Mouse (Mus musculus) midbrain, embryonic 11.5 days (tissue): Measurements from ENCODE around the gene Gm20458. TPM values are rescaled to one million over a fixed set of nuclear protein-coding genes. Genes with fewer than 3 reads are reported as not detected.

Source experiments
- ATAC-seq: fragments of 200-750 bp; cut with Nextera tagmentation; 2 replicates; pipeline ENCODE4 v1.8.0; 2017; ENCODE audit warnings: moderate TSS enrichment, moderate library complexity; ENCODE audit not compliant: low FRiP score
- DNase-seq: peaks from one replicate; pipeline ENCODE4 v3.0.0; 2015; ENCODE audit warnings: low spot score; ENCODE audit errors: missing footprints
- H3K27ac ChIP-seq: fragments of 300-500 bp; sonication (generic); 2 replicates; pipeline ENCODE4 v1.5.1; 2014; ENCODE audit warnings: low read depth, low read length
- H3K27me3 ChIP-seq: fragments of 300-500 bp; sonication (generic); 2 replicates; pipeline ENCODE4 v1.6.1; 2014; ENCODE audit warnings: mild to moderate bottlenecking, low read length, moderate library complexity, mixed read lengths; ENCODE audit not compliant: control insufficient read depth, insufficient read depth
- H3K36me3 ChIP-seq: fragments of 300-500 bp; sonication (generic); 2 replicates; pipeline ENCODE4 v1.6.1; 2014; ENCODE audit warnings: mild to moderate bottlenecking, low read length, moderate library complexity, mixed read lengths; ENCODE audit not compliant: control insufficient read depth, insufficient read depth
- H3K4me1 ChIP-seq: fragments of 300-500 bp; sonication (generic); 2 replicates; pipeline ENCODE4 v1.6.1; 2014; ENCODE audit warnings: low read length; ENCODE audit not compliant: control insufficient read depth, insufficient read depth
- H3K4me2 ChIP-seq: fragments of 300-500 bp; sonication (generic); 2 replicates; pipeline ENCODE4 v1.6.1; 2014; ENCODE audit warnings: mild to moderate bottlenecking, moderate library complexity
- H3K4me3 ChIP-seq: fragments of 300-500 bp; sonication (generic); 2 replicates; pipeline ENCODE4 v1.5.1; 2014; ENCODE audit warnings: low read depth, low read length
- H3K9ac ChIP-seq: fragments of 300-500 bp; sonication (generic); 2 replicates; pipeline ENCODE4 v1.6.1; 2014; ENCODE audit warnings: low read length
- H3K9me3 ChIP-seq: fragments of 300-500 bp; sonication (generic); 2 replicates; pipeline ENCODE4 v1.6.1; 2016; ENCODE audit warnings: low read length; ENCODE audit not compliant: control insufficient read depth
- WGBS: fragments of 180-500 bp; shearing (Covaris S2); extraction: QIAGEN DNeasy Blood & Tissue Kit; methylation state at CpG from one replicate; pipeline ENCODE4 v1.1.7; 2014; 5-methylcytosine and 5-hydroxymethylcytosine counted together
- polyA plus RNA-seq: library from polyadenylated mRNA; unstranded; fragments of >200 nt; fragmentation: Nextera tagmentation; extraction: Ambion mirVana; gene quantifications from 2 replicates; pipeline ENCODE4 v1.2.1, GENCODE M21; 2014

The Gm20458 gene
- polyA plus RNA-seq, 1 experiment from 2014 or later: 5.0 TPM

DNA sequence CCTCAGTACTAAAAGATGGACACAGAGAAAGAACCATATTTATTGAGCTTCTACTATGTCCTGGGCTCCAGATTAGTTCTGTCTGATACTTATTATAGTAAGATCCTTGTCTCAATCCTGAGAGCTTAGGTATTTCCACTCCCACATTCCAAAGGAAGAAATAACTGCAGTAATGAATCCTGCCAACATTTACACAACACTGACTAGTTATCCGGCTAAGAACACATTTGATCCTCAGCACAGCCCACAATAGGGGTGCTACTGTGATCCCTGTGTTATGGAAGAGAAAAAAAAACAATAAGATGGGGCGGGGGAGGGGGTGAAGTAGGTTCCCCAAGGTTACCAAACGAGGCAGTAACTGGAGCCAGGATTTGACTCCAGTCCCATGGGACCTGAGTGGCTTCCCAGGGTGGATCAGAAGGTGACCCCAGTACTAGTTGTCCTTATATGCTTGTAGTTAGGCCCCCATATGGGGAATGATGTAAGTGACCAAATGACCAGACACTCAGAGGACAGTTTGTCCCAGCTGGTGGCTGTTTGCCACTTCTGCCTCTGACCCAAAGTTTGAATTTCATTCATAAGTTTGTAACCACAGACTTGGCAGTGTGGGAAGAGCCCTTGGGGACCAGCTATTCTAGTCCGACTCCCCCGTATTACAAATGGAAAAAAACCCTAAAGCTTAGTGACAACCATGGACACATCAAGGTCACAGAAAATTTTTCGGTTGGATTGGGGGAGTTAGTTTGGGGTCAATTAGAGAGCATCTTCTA is 5.2 kb upstream of the Gm20458 start:
- no peaks in the 10 kb centered on the region for H3K9me3 ChIP-seq
- H3K4me3 ChIP-seq: no peak overlapping the region
- H3K36me3 ChIP-seq: no peaks in the 10 kb centered on the region
- 67% methylated on average over 6 of the region's 6 CpGs for WGBS
- H3K9ac ChIP-seq: no peak overlapping the region
- H3K27me3 ChIP-seq: no peaks in the 10 kb centered on the region
- ATAC-seq (no peak), DNase-seq (no peak)
- peaks cover 5% of the 10 kb centered on the region for H3K4me1 ChIP-seq
- no peak overlapping the region for H3K4me2 ChIP-seq
- no peak overlapping the region for H3K27ac ChIP-seq

DNA sequence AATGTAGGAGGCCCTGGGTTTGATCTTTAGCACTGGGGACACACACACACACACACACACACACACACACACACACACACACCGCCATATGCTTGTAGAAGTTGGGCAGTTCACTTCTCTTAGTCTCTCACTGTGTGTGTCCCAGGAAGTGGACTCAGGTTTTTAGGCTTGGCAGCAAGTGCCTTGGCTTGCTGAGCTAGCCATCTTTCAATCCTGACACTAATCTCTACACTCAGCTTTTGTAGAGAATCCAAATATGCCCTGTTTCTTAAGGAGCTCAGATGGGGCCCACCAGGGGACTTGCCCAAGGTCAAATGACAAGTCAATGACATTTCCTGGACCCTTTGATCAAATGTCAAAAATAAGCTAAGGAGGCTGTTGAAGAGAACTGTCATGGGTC is 4.4 kb upstream of the Gm20458 start:
- WGBS: 80% methylated on average over 1 of the region's 1 CpGs
- Histone ChIP-seq H3K9ac (peak overlapping the region; percentile 51; the same call in 1 of the 2 replicates), H3K4me1 (peaks cover 5% of the 10 kb centered on the region), H3K9me3 (no peaks in the 10 kb centered on the region), H3K4me3 (no peak overlapping the region), H3K36me3 (no peaks in the 10 kb centered on the region), H3K4me2 (peak overlapping the region; percentile 28; the same call in 1 of the 2 replicates), H3K27me3 (no peaks in the 10 kb centered on the region), H3K27ac (no peak overlapping the region)
- ATAC-seq (no peak), DNase-seq (no peak)

DNA sequence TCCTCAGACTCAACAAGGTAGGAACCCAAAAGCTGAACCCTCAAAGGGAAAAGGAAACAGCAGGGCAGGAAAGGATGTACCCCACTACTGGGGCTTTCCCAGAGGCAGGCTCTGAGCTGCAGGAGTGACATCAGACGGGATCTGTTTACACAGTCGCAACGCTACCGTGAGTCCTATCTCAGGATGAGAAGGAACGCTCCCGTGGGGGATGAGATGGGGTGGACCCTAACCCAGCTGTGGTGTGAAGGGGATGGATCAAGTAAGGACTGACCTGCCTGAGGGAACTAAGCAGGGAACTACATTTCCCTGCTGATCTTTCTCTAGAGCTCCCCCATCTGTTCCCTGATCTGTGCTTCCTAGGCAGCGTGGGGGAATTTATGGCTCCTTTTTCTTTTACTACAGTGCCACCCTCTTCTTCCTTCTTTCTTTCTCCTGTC is 3.9 kb upstream of the Gm20458 start, which contains the start of gene Sys1:
Gene Sys1, plus strand, starts transcription at position 101 of the 437 bp plus-strand sequence.
- H3K9ac ChIP-seq: peak within 1 kb of the TSS; percentile 51
- 0% methylated on average over 7 of the region's 7 CpGs for WGBS
- DNase-seq (peak; percentile 88), ATAC-seq (no peak)
- no peaks in the 10 kb centered on the region for H3K27me3 ChIP-seq
- H3K4me3 ChIP-seq: no peak within 1 kb of the TSS
- no peaks in the 10 kb centered on the region for H3K36me3 ChIP-seq
- H3K27ac ChIP-seq: no peak within 1 kb of the TSS
- no peaks in the 10 kb centered on the region for H3K9me3 ChIP-seq
- peaks cover 8% of the 10 kb centered on the region for H3K4me1 ChIP-seq
- H3K4me2 ChIP-seq: peak within 1 kb of the TSS; percentile 28; the same call in 1 of the 2 replicates

DNA sequence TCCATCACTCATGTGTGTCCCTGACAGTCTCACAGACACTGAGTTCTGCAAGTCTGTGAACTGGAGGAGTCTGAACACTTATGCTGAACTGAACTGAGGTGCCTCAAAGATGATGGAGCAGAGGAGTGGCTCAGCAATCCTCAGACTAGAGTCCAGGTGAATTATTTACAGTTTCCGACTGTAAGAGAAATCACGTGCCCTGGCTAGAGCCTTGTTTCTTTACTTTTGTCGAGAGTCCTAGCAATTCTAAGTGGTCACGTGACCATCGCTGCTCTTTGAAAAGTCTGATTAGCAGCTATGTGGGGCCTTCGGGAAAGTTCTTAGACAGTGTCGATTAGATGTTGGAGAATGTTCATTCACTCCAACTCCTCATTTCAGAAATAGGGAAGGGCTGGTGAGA is 2.8 kb upstream of the Gm20458 start:
- H3K4me2 ChIP-seq: no peak overlapping the region
- no peaks in the 10 kb centered on the region for H3K27me3 ChIP-seq
- 73% methylated on average over 7 of the region's 7 CpGs for WGBS
- H3K4me1 ChIP-seq: peaks cover 11% of the 10 kb centered on the region
- no peaks in the 10 kb centered on the region for H3K36me3 ChIP-seq
- ATAC-seq (no peak), DNase-seq (no peak)
- H3K27ac ChIP-seq: no peak overlapping the region
- no peaks in the 10 kb centered on the region for H3K9me3 ChIP-seq
- H3K4me3 ChIP-seq: no peak overlapping the region
- no peak overlapping the region for H3K9ac ChIP-seq

DNA sequence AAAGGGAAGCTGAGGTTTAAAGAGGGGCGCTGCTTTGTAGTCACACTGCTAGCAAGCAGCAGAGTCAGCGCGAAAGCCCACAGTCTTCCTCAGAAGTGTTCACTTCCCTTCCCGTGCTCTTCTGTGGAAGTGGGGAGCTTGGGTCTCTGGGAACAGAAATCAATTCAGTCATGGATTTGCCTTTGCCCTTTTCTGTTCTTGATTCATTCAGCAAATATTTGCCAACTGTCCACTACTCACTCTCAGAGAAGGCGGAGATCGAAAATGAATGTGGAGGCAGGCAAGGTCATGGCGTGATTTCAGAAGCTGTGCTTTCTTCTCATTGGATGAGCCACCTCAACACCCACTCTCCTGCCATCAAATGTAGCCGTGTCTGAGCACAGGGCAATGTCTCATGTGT is 2.2 kb upstream of the Gm20458 start:
- H3K27me3 ChIP-seq: no peaks in the 10 kb centered on the region
- no peak for DNase-seq
- H3K9ac ChIP-seq: no peak overlapping the region
- 89% methylated on average over 8 of the region's 8 CpGs for WGBS
- peaks cover 11% of the 10 kb centered on the region for H3K4me1 ChIP-seq
- no peak overlapping the region for H3K27ac ChIP-seq
- H3K4me3 ChIP-seq: no peak overlapping the region
- H3K4me2 ChIP-seq: no peak overlapping the region
- no peaks in the 10 kb centered on the region; the same call in 1 of the 2 replicates for H3K36me3 ChIP-seq
- no peak for ATAC-seq
- no peaks in the 10 kb centered on the region for H3K9me3 ChIP-seq

DNA sequence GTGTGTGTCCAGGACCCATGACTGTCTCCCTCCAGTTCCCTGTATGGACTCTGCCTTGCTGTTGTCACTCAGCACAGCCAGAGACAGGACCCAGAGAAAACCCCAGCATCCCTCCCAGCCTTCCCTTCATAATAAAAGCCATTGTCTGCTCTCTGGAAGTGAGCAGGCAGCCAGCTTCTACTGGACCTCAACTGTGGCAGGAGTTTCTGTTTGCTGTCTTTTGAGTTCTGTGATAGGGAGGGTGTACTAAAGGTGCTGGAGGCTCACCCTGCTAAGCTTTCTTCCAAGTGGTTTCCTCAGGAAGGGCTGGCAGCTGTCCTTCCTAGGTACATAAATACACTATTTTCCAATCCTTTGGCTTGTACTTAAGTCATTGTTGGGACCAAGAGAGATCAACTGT is 4.4 kb downstream of the Gm20458 start:
- no peak overlapping the region for H3K27ac ChIP-seq
- no peak overlapping the region for H3K9ac ChIP-seq
- no peak for DNase-seq
- no peak overlapping the region for H3K4me3 ChIP-seq
- no peak for ATAC-seq
- no peaks in the 10 kb centered on the region for H3K9me3 ChIP-seq
- no peak overlapping the region for H3K4me2 ChIP-seq
- no peaks in the 10 kb centered on the region for H3K27me3 ChIP-seq
- peaks cover 7% of the 10 kb centered on the region for H3K36me3 ChIP-seq
- H3K4me1 ChIP-seq: peaks cover 6% of the 10 kb centered on the region

DNA sequence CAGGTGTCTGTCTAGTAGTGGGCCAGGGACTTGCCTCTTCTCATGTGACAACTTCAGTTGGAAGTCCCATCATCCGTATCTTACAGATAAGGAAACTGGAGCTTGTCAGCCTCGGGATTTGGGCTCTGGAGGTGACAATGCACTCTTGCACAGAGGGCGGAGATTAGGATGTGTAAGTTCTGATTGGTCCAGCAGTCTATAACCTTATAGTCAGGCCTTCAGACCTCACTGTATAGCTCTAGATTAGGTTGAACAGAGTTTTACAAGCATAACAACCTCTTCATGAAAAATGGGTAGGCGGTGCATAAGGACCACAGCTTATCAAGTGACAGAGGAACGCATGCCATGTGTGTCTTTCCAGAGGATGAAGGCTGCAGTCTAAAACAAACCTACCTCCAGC is 6.0 kb downstream of the Gm20458 start:
- DNase-seq (no peak), ATAC-seq (no peak)
- Histone ChIP-seq H3K36me3 (peaks cover 7% of the 10 kb centered on the region), H3K9me3 (no peaks in the 10 kb centered on the region), H3K4me3 (no peak overlapping the region), H3K9ac (no peak overlapping the region), H3K27me3 (no peaks in the 10 kb centered on the region), H3K4me2 (no peak overlapping the region), H3K4me1 (peaks cover 4% of the 10 kb centered on the region), H3K27ac (no peak overlapping the region)
- WGBS: 83% methylated on average over 5 of the region's 5 CpGs

DNA sequence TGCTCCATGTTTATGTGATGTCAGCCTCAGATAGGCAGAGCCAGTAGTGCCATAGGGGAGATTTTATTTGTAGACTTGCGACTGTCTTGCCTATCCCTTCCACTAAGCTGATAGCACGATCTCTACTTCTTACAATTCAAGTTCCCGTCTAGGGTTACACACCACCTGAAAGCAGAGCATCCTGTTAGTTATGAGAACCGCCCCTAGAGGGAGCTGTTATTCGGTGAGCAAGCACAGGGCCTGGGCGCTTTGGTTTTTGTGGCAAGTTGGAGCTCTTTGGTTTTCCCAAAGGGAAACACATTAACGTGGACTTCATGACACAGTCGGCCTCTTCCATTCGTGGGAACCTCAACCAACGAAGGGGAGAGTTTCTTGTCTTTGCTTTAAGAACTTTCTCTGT is 9.5 kb downstream of the Gm20458 start:
- H3K27ac ChIP-seq: no peak overlapping the region
- ATAC-seq (no peak), DNase-seq (no peak)
- H3K4me1 ChIP-seq: no peaks in the 10 kb centered on the region
- no peak overlapping the region for H3K4me2 ChIP-seq
- H3K4me3 ChIP-seq: no peak overlapping the region
- H3K9me3 ChIP-seq: no peaks in the 10 kb centered on the region
- H3K27me3 ChIP-seq: no peaks in the 10 kb centered on the region
- peaks cover under 1% of the 10 kb centered on the region; the same call in 1 of the 2 replicates for H3K36me3 ChIP-seq
- 27% methylated on average over 10 of the region's 10 CpGs for WGBS
- H3K9ac ChIP-seq: no peak overlapping the region

DNA sequence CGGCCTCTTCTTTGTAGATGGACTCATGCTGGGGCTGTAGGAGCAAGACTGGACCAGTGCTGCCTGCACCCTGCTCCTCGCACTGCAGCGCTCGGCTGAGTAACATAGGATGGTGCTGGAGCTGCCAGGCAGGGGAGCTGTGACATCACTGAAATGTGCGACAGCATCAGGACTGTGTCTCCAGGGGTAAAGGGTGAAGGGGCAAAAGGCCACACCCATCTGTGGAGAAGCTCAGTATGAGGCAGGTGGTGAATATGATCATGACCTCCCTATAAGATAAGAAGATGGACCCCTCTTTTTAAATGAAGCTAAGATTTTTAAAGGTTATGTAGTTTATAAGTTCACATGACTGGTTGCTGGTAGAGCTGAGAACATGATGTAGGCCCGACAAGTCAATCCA is 12.9 kb downstream of the Gm20458 start, which contains the start of gene Trp53tg5:
Gene Trp53tg5, minus strand, starts transcription at position 101 of the 400 bp plus-strand sequence.
- H3K27ac ChIP-seq: no peak within 1 kb of the TSS
- no peaks in the 10 kb centered on the region for H3K36me3 ChIP-seq
- H3K9me3 ChIP-seq: no peaks in the 10 kb centered on the region
- DNase-seq (no peak), ATAC-seq (no peak)
- no peak within 1 kb of the TSS for H3K4me2 ChIP-seq
- WGBS: 83% methylated on average over 6 of the region's 6 CpGs
- H3K9ac ChIP-seq: no peak within 1 kb of the TSS
- H3K4me1 ChIP-seq: no peaks in the 10 kb centered on the region
- H3K27me3 ChIP-seq: no peaks in the 10 kb centered on the region
- H3K4me3 ChIP-seq: no peak within 1 kb of the TSS
